9 mouse cellular contexts compared by ENCODE assay signal in genomic region chr10:77225414-77225813, GRCm38 (mm10). TPM values are rescaled to one million over a fixed set of nuclear protein-coding genes. Genes with fewer than 3 reads are reported as not detected.
DNase-seq lines count a peak whose midpoint lies in the region; ATAC-seq lines count a peak whose summit lies in the region.
"Had no signal": no experiment of that assay in that cellular context is flagged by ENCODE, and none has a peak within 500 bp of the region (broad histone marks: within the 10 kb centered on the region; RNA-seq: fewer than 3 reads in every experiment).

No protein-coding gene starts in this region.

- H3K4me2 ChIP-seq in embryonic facial prominence, embryonic 14.5 days (ENCODE audit: low read depth, low read length), result no peak overlapping the region
- H3K4me2 ChIP-seq in liver, embryonic 11.5 days, result peak overlapping the region; percentile 53
- no peak overlapping the region for H3K4me2 ChIP-seq in stomach, embryonic 16.5 days (ENCODE audit: low read depth, low read length)

- no peak overlapping the region for H3K4me3 ChIP-seq in embryonic facial prominence, embryonic 14.5 days (ENCODE audit: low read depth, low read length)
- H3K4me3 ChIP-seq in embryonic facial prominence, embryonic 10.5 days, result no peak overlapping the region
- H3K4me3 ChIP-seq in liver, embryonic 11.5 days (ENCODE audit: low read depth, low read length), result no peak overlapping the region
- no peak overlapping the region for H3K4me3 ChIP-seq in stomach, embryonic 16.5 days (replicated peaks; ENCODE audit: low read length)

- H3K27me3 ChIP-seq in embryonic facial prominence, embryonic 14.5 days (replicated peaks; ENCODE audit: control insufficient read depth, insufficient read depth, low read length), result no peaks in the 10 kb centered on the region
- no peaks in the 10 kb centered on the region for H3K27me3 ChIP-seq in embryonic facial prominence, embryonic 10.5 days (replicated peaks; ENCODE audit: low read depth, poor library complexity, severe bottlenecking)
- H3K27me3 ChIP-seq in liver, embryonic 11.5 days (replicated peaks; ENCODE audit: control insufficient read depth, insufficient read depth, low read length), result no peaks in the 10 kb centered on the region
- H3K27me3 ChIP-seq in stomach, embryonic 16.5 days (ENCODE audit: control insufficient read depth, insufficient read depth, low read length), result no peaks in the 10 kb centered on the region

- peaks cover 12% of the 10 kb centered on the region; the same call in 1 of the 2 replicates for H3K4me1 ChIP-seq in embryonic facial prominence, embryonic 14.5 days (ENCODE audit: control insufficient read depth, insufficient read depth, low read length)
- H3K4me1 ChIP-seq in embryonic facial prominence, embryonic 10.5 days, result peaks cover 31% of the 10 kb centered on the region
- peaks cover 54% of the 10 kb centered on the region for H3K4me1 ChIP-seq in liver, embryonic 11.5 days (replicated peaks; ENCODE audit: control insufficient read depth, insufficient read depth, low read length)
- H3K4me1 ChIP-seq in stomach, embryonic 16.5 days (ENCODE audit: control insufficient read depth, insufficient read depth, low read length), result peaks cover 9% of the 10 kb centered on the region

- no peaks in the 10 kb centered on the region for H3K9me3 ChIP-seq in embryonic facial prominence, embryonic 14.5 days (ENCODE audit: control insufficient read depth, low read length)
- no peaks in the 10 kb centered on the region for H3K9me3 ChIP-seq in embryonic facial prominence, embryonic 10.5 days
- no peaks in the 10 kb centered on the region for H3K9me3 ChIP-seq in liver, embryonic 11.5 days (ENCODE audit: control insufficient read depth, low read length)
- H3K9me3 ChIP-seq in stomach, embryonic 16.5 days (replicated peaks; ENCODE audit: control insufficient read depth, low read length), result no peaks in the 10 kb centered on the region

- no peak overlapping the region for H3K9ac ChIP-seq in embryonic facial prominence, embryonic 14.5 days (ENCODE audit: low read depth, low read length)
- 0 out of 2 replicates have a peak overlapping the region, but pooled peaks have one; percentile 31 for H3K9ac ChIP-seq in liver, embryonic 11.5 days (ENCODE audit: low read depth, low read length)
- no peak overlapping the region for H3K9ac ChIP-seq in stomach, embryonic 16.5 days (ENCODE audit: low read length)

- no peak for ATAC-seq in embryonic facial prominence, embryonic 14.5 days (ENCODE audit: low read depth)
- peak; percentile 82 for ATAC-seq in liver, embryonic 11.5 days (replicated peaks; ENCODE audit: low FRiP score)
- no peak for ATAC-seq in stomach, embryonic 16.5 days (ENCODE audit: insufficient read depth, low FRiP score)
- ATAC-seq: midbrain, embryonic 16.5 days had no signal

- peak; percentile 45 for DNase-seq in embryonic facial prominence, embryonic 14.5 days (ENCODE audit: low spot score)
- no peak for DNase-seq in embryonic facial prominence, embryonic 10.5 days (ENCODE audit: low spot score)
- DNase-seq in urinary bladder, postnatal 14 days (ENCODE audit: low spot score), result peak; percentile 30
- no peak for DNase-seq in urinary bladder, adult 2 months (ENCODE audit: low spot score)
- peak; percentile 74 for DNase-seq in liver, embryonic 11.5 days (ENCODE audit: low spot score)
- DNase-seq in neural tube, embryonic 10.5 days (ENCODE audit: extremely low spot score, low spot score), result no peak
- DNase-seq in yolk sac, embryonic 10.5 days (ENCODE audit: low spot score), result no peak

- no peaks in the 10 kb centered on the region for H3K36me3 ChIP-seq in embryonic facial prominence, embryonic 14.5 days (ENCODE audit: control insufficient read depth, insufficient read depth, low read length)
- no peaks in the 10 kb centered on the region for H3K36me3 ChIP-seq in embryonic facial prominence, embryonic 10.5 days (replicated peaks)
- no peaks in the 10 kb centered on the region for H3K36me3 ChIP-seq in liver, embryonic 11.5 days (ENCODE audit: control insufficient read depth, insufficient read depth, low read length)
- H3K36me3 ChIP-seq in stomach, embryonic 16.5 days (ENCODE audit: control insufficient read depth, insufficient read depth, low read length), result no peaks in the 10 kb centered on the region

- H3K27ac ChIP-seq in embryonic facial prominence, embryonic 14.5 days (replicated peaks; ENCODE audit: low read depth, low read length), result no peak overlapping the region
- H3K27ac ChIP-seq in embryonic facial prominence, embryonic 10.5 days (replicated peaks), result no peak overlapping the region
- H3K27ac ChIP-seq in liver, embryonic 11.5 days (ENCODE audit: low read depth, low read length), result peak overlapping the region; percentile 75
- peak overlapping the region; percentile 28; the same call in 1 of the 2 replicates for H3K27ac ChIP-seq in stomach, embryonic 16.5 days (ENCODE audit: low read length)

- 49% methylated on average over 9 of the region's 9 CpGs for WGBS in embryonic facial prominence, embryonic 14.5 days
- 68% methylated on average over 9 of the region's 9 CpGs for WGBS in embryonic facial prominence, embryonic 10.5 days
- 18% methylated on average over 9 of the region's 9 CpGs for WGBS in liver, embryonic 11.5 days
- 32% methylated on average over 9 of the region's 9 CpGs for WGBS in stomach, embryonic 16.5 days

RNA-seq across cellular contexts. Expression of gene Pofut2, which starts 33.6 kb away (rescaled TPM):
- 168 and 170 TPM in 2 replicates for polyA plus RNA-seq in embryonic facial prominence, embryonic 14.5 days (2014; fragmentation: Nextera tagmentation; extraction: Ambion mirVana)
- 74.5 and 77.0 TPM in 2 replicates for polyA plus RNA-seq in embryonic facial prominence, embryonic 10.5 days (2016; fragmentation: Nextera tagmentation; extraction: Ambion mirVana)
- polyA plus RNA-seq in urinary bladder, adult 2 months (2012; rRNA removed), result 70.0 and 73.7 TPM in 2 replicates
- 66.8 and 71.9 TPM in 2 replicates for polyA plus RNA-seq in liver, embryonic 11.5 days (2014; fragmentation: Nextera tagmentation; extraction: Ambion mirVana)
- polyA plus RNA-seq in stomach, embryonic 16.5 days (2015; fragmentation: Nextera tagmentation; extraction: Ambion mirVana), result 125 and 137 TPM in 2 replicates

RNA-seq across cellular contexts. Expression of gene Col18a1, which starts 59.1 kb away (rescaled TPM):
- polyA plus RNA-seq in embryonic facial prominence, embryonic 14.5 days (2014; fragmentation: Nextera tagmentation; extraction: Ambion mirVana), result 77.8 and 94.5 TPM in 2 replicates
- 184 and 201 TPM in 2 replicates for polyA plus RNA-seq in embryonic facial prominence, embryonic 10.5 days (2016; fragmentation: Nextera tagmentation; extraction: Ambion mirVana)
- polyA plus RNA-seq in urinary bladder, adult 2 months (2012; rRNA removed), result 51.8 and 65.6 TPM in 2 replicates
- 55.3 and 60.2 TPM in 2 replicates for polyA plus RNA-seq in liver, embryonic 11.5 days (2014; fragmentation: Nextera tagmentation; extraction: Ambion mirVana)
- 78.9 and 82.2 TPM in 2 replicates for polyA plus RNA-seq in stomach, embryonic 16.5 days (2015; fragmentation: Nextera tagmentation; extraction: Ambion mirVana)

Comparison
In these comparisons a context has a peak if more than half of its experiments do, and no peak if none do; other contexts are left out.
1. DNase-seq: peak in embryonic facial prominence, embryonic 14.5 days (single experiment), urinary bladder, postnatal 14 days (single experiment) and liver, embryonic 11.5 days (single experiment); none in embryonic facial prominence, embryonic 10.5 days (single experiment), urinary bladder, adult 2 months (single experiment), neural tube, embryonic 10.5 days (single experiment) and yolk sac, embryonic 10.5 days (single experiment).
2. H3K27ac ChIP-seq: peak in liver, embryonic 11.5 days (single experiment) and stomach, embryonic 16.5 days (single experiment); none in embryonic facial prominence, embryonic 14.5 days (single experiment) and embryonic facial prominence, embryonic 10.5 days (single experiment).